Mouse (Mus musculus) forebrain, embryonic 12.5 days (tissue): Measurements from ENCODE around the gene Lrrc73. TPM values are rescaled to one million over a fixed set of nuclear protein-coding genes. Genes with fewer than 3 reads are reported as not detected.

Experiments used
- ATAC-seq: fragments of 200-750 bp; cut with Nextera tagmentation; 2 replicates; pipeline ENCODE4 v1.8.0; 2017; ENCODE audit warnings: moderate TSS enrichment; ENCODE audit not compliant: low FRiP score
- H3K27ac ChIP-seq: fragments of 300-500 bp; sonication (generic); 2 replicates; pipeline ENCODE4 v1.5.1; 2016; ENCODE audit warnings: mild to moderate bottlenecking
- H3K27me3 ChIP-seq: fragments of 300-500 bp; sonication (generic); 2 replicates; pipeline ENCODE4 v1.6.1; 2016; ENCODE audit warnings: mild to moderate bottlenecking
- H3K36me3 ChIP-seq: fragments of 300-500 bp; sonication (generic); replicated peaks from 2 replicates; pipeline ENCODE4 v1.6.1; 2016; ENCODE audit warnings: mild to moderate bottlenecking
- H3K4me1 ChIP-seq: fragments of 300-500 bp; sonication (generic); 2 replicates; pipeline ENCODE4 v1.6.1; 2016
- H3K4me2 ChIP-seq: fragments of 300-500 bp; sonication (generic); 2 replicates; pipeline ENCODE4 v1.6.1; 2016; ENCODE audit warnings: mild to moderate bottlenecking, moderate library complexity
- H3K4me3 ChIP-seq: fragments of 300-500 bp; sonication (generic); replicated peaks from 2 replicates; pipeline ENCODE4 v1.5.1; 2016; ENCODE audit warnings: mild to moderate bottlenecking
- H3K9ac ChIP-seq: fragments of 300-500 bp; sonication (generic); 2 replicates; pipeline ENCODE4 v1.6.1; 2016; ENCODE audit warnings: mild to moderate bottlenecking
- H3K9me3 ChIP-seq: fragments of 300-500 bp; sonication (generic); 2 replicates; pipeline ENCODE4 v1.6.1; 2016
- WGBS: fragments of 180-500 bp; shearing (Covaris S2); methylation state at CpG from one replicate; pipeline ENCODE4 v1.1.7; 2016; 5-methylcytosine and 5-hydroxymethylcytosine counted together
- microRNA counts: library from miRNA; unstranded; fragments of <30 nt; microRNA quantifications from one replicate; lab custom pipeline; 2017
- microRNA-seq: library from miRNA; unstranded; fragments of <30 nt; microRNA quantifications from one replicate; pipeline ENCODE4, GENCODE M21; 2017
- polyA plus RNA-seq: library from polyadenylated mRNA; unstranded; fragments of >200 nt; fragmentation: Nextera tagmentation; extraction: Ambion mirVana; gene quantifications from 2 replicates; pipeline ENCODE4 v1.2.1, GENCODE M21; 2016

Lrrc73 gene
- polyA plus RNA-seq, 1 experiment from 2014 or later: 3.0 TPM

DNA sequence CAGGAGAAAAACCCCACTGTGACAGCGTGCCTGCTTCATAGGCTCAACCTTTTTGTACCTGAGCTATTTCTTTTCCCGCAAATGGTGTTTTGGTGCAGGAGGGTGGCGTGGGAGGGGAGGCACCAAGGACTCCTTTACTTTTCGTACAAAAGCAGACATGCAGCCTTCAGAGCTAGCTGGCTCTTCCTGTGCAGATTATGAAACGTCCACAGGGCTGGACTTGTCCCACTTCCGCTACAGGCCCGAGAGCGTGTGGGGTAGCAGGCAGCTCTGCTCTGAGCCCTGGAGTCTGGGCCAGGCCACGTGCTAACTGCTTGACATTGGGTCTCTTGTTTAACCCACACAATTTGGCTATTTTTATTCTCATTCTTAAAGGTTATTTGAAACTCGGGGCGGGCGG lies 48.6 kb downstream of the Lrrc73 start:
- 82% methylated on average over 12 of the region's 12 CpGs for WGBS
- Histone ChIP-seq H3K9me3 (no peaks in the 10 kb centered on the region), H3K4me1 (peaks cover 22% of the 10 kb centered on the region), H3K36me3 (no peaks in the 10 kb centered on the region; the same call in none of the 2 replicates), H3K27me3 (peaks cover 38% of the 10 kb centered on the region), H3K4me2 (no peak overlapping the region), H3K27ac (no peak overlapping the region), H3K9ac (no peak overlapping the region), H3K4me3 (no peak overlapping the region)
- no peak for ATAC-seq

DNA sequence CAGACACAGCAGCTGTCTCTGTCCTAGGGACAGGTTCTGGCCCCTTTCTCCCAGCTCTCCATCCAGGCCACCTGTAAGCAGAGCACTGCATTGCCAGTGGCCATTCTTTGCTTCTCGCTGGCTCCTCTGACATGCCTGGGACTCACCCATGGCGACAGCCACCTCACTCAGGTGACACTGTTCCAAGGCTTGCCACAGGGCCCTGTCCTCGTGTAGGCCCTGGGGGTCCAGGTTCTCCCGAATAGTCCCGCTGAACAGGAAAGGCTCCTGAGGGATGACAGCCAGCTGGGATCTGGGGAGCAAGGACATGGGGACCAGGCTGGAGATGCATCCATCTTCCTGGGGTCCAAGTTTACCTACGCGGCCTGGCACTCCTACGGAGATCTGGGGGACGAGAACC lies 50.9 kb downstream of the Lrrc73 start:
- no peak overlapping the region for H3K4me2 ChIP-seq
- H3K27ac ChIP-seq: no peak overlapping the region
- H3K4me1 ChIP-seq: peaks cover 2% of the 10 kb centered on the region; the same call in 1 of the 2 replicates
- 91% methylated on average over 9 of the region's 9 CpGs for WGBS
- H3K27me3 ChIP-seq: peaks cover 15% of the 10 kb centered on the region
- H3K36me3 ChIP-seq: no peaks in the 10 kb centered on the region; the same call in none of the 2 replicates
- H3K9ac ChIP-seq: no peak overlapping the region
- ATAC-seq: no peak
- H3K9me3 ChIP-seq: no peaks in the 10 kb centered on the region
- H3K4me3 ChIP-seq: no peak overlapping the region

MicroRNA genes within 50 kb of the gene (microRNA counts, 519-probe panel; counts per million panel counts)
- microRNA mmu-miR-693-3p (lab: Ali Mortazavi, UCI) (not detected), microRNA mmu-miR-693-5p (lab: Ali Mortazavi, UCI) (not detected)

Small RNA genes within 50 kb of the gene (microRNA-seq; reads per million reads assigned to microRNA genes)
- not detected for gene Mir693

Other genes with a start within 250 kb of the Lrrc73 start
- 4.1 TPM in 2 replicates for gene Vegfa, start 221.2 kb upstream of the Lrrc73 start, polyA plus RNA-seq
- 117 and 121 TPM in 2 replicates for gene Mrps18a, start 142.5 kb upstream of the Lrrc73 start, polyA plus RNA-seq
- gene Rsph9, start 109.3 kb upstream of the Lrrc73 start, polyA plus RNA-seq: 14.9 and 15.9 TPM in 2 replicates
- gene Mad2l1bp, start 100.0 kb upstream of the Lrrc73 start, polyA plus RNA-seq: 30.6 and 31.0 TPM in 2 replicates
- gene Gtpbp2, start 92.5 kb upstream of the Lrrc73 start, polyA plus RNA-seq: 37.0 and 43.6 TPM in 2 replicates
- gene Polh, start 50.9 kb upstream of the Lrrc73 start, polyA plus RNA-seq: 11.2 and 12.3 TPM in 2 replicates
- 66.6 and 72.2 TPM in 2 replicates for gene Xpo5, start 50.7 kb upstream of the Lrrc73 start, polyA plus RNA-seq
- gene Polr1c, start 5.5 kb upstream of the Lrrc73 start, polyA plus RNA-seq: 96.2 and 102 TPM in 2 replicates
- gene Yipf3, start 5.5 kb upstream of the Lrrc73 start, polyA plus RNA-seq: 58.9 and 61.6 TPM in 2 replicates
- gene Tjap1, start 29.5 kb downstream of the Lrrc73 start, polyA plus RNA-seq: 56.0 and 58.4 TPM in 2 replicates
- gene Dlk2, start 43.9 kb downstream of the Lrrc73 start, polyA plus RNA-seq: 1.5 and 2.0 TPM in 2 replicates
- 7.6 and 8.7 TPM in 2 replicates for gene Abcc10, start 74.8 kb downstream of the Lrrc73 start, polyA plus RNA-seq
- gene Zfp318, start 130.2 kb downstream of the Lrrc73 start, polyA plus RNA-seq: 15.7 and 17.2 TPM in 2 replicates
- 0.79 and 0.91 TPM in 2 replicates for gene Crip3, start 175.4 kb downstream of the Lrrc73 start, polyA plus RNA-seq
- 0.14 TPM in 1 of 2 replicates, not detected in the other for gene Slc22a7, start 184.9 kb downstream of the Lrrc73 start, polyA plus RNA-seq
- gene Ttbk1, start 234.1 kb downstream of the Lrrc73 start, polyA plus RNA-seq: 4.0 and 5.0 TPM in 2 replicates
- 68.3 and 71.7 TPM in 2 replicates for gene Dnph1, start 243.2 kb downstream of the Lrrc73 start, polyA plus RNA-seq